Mouse (Mus musculus): ENCODE data around the gene Capn9. TPM values are rescaled to one million over a fixed set of nuclear protein-coding genes. Genes with fewer than 3 reads are reported as not detected.

The Capn9 gene
- polyA plus RNA-seq, 1 experiment from 2014 or later = 1.6 TPM

DNA sequence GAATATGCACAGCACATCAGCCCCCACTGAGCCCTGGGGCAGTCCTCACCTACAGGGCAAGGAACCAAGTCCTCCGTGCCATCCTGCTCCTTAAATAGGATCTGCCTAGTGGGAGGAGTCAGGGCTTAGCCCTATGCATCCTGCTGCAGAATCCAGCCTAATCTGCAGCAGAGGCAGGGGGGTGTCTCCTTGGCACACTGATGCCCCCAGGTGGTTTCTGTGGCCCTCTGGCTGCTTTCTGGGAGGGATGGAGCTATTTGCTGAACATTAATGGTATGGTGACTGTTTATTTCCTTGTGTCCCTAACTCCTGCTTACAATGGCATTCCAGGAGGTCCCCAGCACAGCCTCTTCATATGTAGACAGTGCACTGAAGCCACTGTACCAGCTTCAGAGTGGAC lies 27.7 kb upstream of the Capn9 start:
- H3K9me3 ChIP-seq = no peaks in the 10 kb centered on the region
- H3K9ac ChIP-seq = no peak overlapping the region
- H3K27me3 ChIP-seq (replicated peaks) = no peaks in the 10 kb centered on the region
- H3K4me3 ChIP-seq (replicated peaks) = no peak overlapping the region
- H3K4me1 ChIP-seq (replicated peaks) = no peaks in the 10 kb centered on the region
- H3K27ac ChIP-seq = no peak overlapping the region
- peaks cover 57% of the 10 kb centered on the region for H3K36me3 ChIP-seq
- ATAC-seq = no peak
- H3K4me2 ChIP-seq (replicated peaks) = no peak overlapping the region
- 76% methylated on average over 1 of the region's 1 CpGs for WGBS

DNA sequence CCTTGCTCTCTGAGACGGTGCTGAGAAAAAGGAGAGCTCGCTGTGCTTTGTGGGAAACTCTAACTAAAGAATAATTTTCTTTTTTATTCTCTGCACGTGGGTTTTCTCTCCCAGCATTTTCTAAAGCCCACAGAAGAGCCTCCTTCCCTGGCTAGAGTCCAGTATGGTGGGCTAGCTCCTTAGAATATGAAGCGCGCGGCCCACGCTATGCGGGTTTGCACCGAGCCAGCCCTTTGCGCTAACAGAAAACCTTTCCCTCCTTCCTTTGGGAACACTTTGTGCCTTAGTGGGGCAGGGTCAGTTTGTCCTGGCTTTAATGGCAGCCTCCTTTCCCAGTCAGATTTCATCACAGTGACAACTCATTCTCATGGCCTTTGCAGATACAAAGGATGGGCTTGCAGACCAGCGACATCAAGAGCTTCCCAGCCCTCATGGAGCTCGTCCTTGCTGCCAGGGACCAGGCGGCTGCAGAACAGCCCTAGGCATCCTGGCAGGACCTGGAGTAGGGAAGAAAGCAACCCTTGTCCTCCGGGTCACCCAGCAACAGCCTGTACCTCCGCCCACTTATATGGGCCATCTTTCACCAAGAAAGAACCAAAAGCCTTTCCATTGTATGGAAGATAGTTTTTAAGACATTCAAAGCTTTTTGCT lies 24.8 kb upstream of the Capn9 start:
- 95% methylated on average over 15 of the region's 15 CpGs for WGBS
- Histone ChIP-seq H3K36me3 (peaks cover 38% of the 10 kb centered on the region), H3K27me3 (replicated peaks) (no peaks in the 10 kb centered on the region), H3K4me1 (replicated peaks) (no peaks in the 10 kb centered on the region), H3K9me3 (no peaks in the 10 kb centered on the region), H3K9ac (no peak overlapping the region), H3K4me3 (replicated peaks) (no peak overlapping the region), H3K27ac (no peak overlapping the region), H3K4me2 (replicated peaks) (no peak overlapping the region)
- ATAC-seq = no peak

DNA sequence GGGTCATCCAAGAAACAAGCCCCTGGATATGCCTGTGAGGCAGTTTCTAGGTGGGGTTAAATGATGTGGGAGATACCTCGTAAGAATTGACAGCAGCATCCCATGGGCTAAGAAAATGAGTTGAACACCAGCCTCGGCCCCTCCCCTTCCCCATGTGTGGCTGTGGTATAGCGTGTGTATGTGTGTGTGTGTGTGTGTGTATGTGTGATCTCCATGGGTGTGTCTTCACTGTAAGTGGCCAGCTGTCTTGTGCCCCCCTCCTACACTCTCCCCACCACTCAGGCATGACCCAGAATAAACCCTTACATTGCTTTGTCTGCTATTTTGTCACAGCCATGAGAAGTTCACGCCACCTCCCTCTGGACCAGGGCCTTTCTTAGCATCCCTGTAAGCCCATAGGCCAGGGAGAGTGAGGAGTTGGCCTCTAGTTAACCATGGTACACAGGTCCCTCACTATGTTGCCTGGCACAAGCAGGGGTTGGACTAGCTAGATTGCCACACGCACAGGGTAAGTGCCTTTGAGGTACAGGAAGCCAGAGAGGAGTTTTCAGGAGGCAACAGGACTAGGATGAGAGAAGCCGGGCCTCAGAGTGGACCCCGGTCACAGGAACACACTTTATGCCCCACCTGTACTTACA lies 20.7 kb upstream of the Capn9 start:
- H3K36me3 ChIP-seq = peaks cover 23% of the 10 kb centered on the region
- no peak overlapping the region for H3K4me2 ChIP-seq (replicated peaks)
- H3K4me1 ChIP-seq (replicated peaks) = no peaks in the 10 kb centered on the region
- H3K4me3 ChIP-seq (replicated peaks) = no peak overlapping the region
- H3K27me3 ChIP-seq (replicated peaks) = no peaks in the 10 kb centered on the region
- WGBS = 89% methylated on average over 7 of the region's 7 CpGs
- no peak overlapping the region for H3K9ac ChIP-seq
- H3K9me3 ChIP-seq = no peaks in the 10 kb centered on the region
- ATAC-seq = no peak
- no peak overlapping the region for H3K27ac ChIP-seq

DNA sequence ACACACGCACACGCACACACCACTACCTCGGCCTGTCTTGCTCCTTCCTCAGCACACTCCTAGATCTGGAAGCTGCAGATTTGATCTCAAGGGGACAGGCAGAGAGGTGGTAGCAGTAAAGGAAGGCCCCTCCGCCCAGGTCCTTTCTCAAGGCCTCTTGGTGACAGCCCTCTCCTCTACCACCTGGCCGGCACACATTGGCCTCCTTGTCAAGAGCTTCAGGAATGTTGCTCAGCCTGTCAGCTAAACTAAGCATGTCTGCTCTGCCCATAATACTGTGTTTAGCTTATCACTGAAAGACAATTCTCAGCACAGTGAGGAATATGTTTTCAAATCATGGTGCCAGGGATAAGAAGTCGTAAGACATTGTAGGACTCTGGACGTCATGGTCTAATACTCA lies 19.7 kb upstream of the Capn9 start:
- ATAC-seq = no peak
- H3K27me3 ChIP-seq (replicated peaks) = no peaks in the 10 kb centered on the region
- no peaks in the 10 kb centered on the region for H3K4me1 ChIP-seq (replicated peaks)
- no peaks in the 10 kb centered on the region for H3K9me3 ChIP-seq
- 76% methylated on average over 7 of the region's 7 CpGs for WGBS
- H3K4me2 ChIP-seq (replicated peaks) = no peak overlapping the region
- no peak overlapping the region for H3K9ac ChIP-seq
- no peak overlapping the region for H3K27ac ChIP-seq
- H3K4me3 ChIP-seq (replicated peaks) = no peak overlapping the region
- H3K36me3 ChIP-seq = peaks cover 14% of the 10 kb centered on the region

DNA sequence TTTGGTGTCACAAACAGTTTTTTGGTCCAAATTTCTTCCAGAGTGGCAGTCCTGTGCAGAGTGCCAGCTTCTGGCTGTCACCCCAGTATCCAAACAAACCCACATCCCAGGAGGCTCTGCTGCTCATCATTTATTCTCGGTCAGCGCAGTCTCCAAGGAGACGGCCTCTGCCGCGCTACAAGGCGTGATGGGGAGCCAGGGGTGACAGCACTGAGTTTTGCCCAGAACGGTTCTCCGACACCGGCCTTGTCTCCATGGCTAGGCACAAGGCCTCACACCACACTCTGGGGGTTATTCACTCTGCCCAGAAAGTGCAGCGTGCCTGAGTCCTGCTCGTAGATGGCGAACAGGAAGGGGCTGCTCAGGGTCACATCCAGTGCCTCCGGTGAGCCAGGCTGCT lies 19.3 kb upstream of the Capn9 start:
- WGBS = 83% methylated on average over 13 of the region's 13 CpGs
- no peaks in the 10 kb centered on the region for H3K9me3 ChIP-seq
- no peak for ATAC-seq
- H3K9ac ChIP-seq = no peak overlapping the region
- H3K4me1 ChIP-seq (replicated peaks) = no peaks in the 10 kb centered on the region
- no peak overlapping the region for H3K4me2 ChIP-seq (replicated peaks)
- no peak overlapping the region for H3K27ac ChIP-seq
- H3K4me3 ChIP-seq (replicated peaks) = no peak overlapping the region
- H3K27me3 ChIP-seq (replicated peaks) = no peaks in the 10 kb centered on the region
- H3K36me3 ChIP-seq = peaks cover 10% of the 10 kb centered on the region

- no peaks in the 10 kb centered on the region for H3K9me3 ChIP-seq
- H3K4me1 ChIP-seq (replicated peaks) = no peaks in the 10 kb centered on the region
- ATAC-seq = no peak
- H3K4me2 ChIP-seq (replicated peaks) = no peak overlapping the region; the same call in 1 of the 2 replicates
- 0 out of 2 replicates have a peak overlapping the region, but pooled peaks have one; percentile 48 for H3K27ac ChIP-seq
- H3K4me3 ChIP-seq (replicated peaks) = no peak overlapping the region; the same call in 1 of the 2 replicates
- no peaks in the 10 kb centered on the region for H3K27me3 ChIP-seq (replicated peaks)
- no peak overlapping the region for H3K9ac ChIP-seq
- 62% methylated on average over 5 of the region's 5 CpGs for WGBS
- peaks cover 2% of the 10 kb centered on the region; the same call in 1 of the 2 replicates for H3K36me3 ChIP-seq
Observed at GRCm38 (mm10) chr8:124557476-124557875, 18.4 kb upstream of the Capn9 start.

DNA sequence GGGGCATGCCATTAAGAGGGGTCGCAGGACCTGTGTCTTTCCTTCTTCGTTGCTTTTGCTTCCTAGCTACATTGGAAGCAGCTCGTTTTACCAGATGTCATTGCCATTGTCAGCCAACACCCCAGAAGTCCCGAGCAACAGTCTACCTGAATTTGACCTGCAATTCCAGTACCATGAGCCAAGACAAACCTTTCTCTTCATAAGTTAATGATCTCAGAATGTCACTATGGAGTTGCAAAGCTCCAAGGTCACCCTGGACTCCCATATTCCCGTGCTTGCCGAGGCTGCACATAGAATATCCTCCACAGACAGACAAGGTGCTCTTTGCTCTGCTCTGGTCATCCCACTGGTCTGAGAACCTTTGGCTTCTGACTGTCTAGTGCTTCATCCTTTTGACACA lies 8.8 kb upstream of the Capn9 start:
- no peaks in the 10 kb centered on the region for H3K27me3 ChIP-seq (replicated peaks)
- 74% methylated on average over 6 of the region's 6 CpGs for WGBS
- no peak for ATAC-seq
- no peak overlapping the region for H3K4me3 ChIP-seq (replicated peaks)
- H3K4me1 ChIP-seq (replicated peaks) = peaks cover 17% of the 10 kb centered on the region
- H3K4me2 ChIP-seq (replicated peaks) = no peak overlapping the region
- no peaks in the 10 kb centered on the region for H3K36me3 ChIP-seq
- no peak overlapping the region for H3K9ac ChIP-seq
- no peak overlapping the region for H3K27ac ChIP-seq
- no peaks in the 10 kb centered on the region for H3K9me3 ChIP-seq

DNA sequence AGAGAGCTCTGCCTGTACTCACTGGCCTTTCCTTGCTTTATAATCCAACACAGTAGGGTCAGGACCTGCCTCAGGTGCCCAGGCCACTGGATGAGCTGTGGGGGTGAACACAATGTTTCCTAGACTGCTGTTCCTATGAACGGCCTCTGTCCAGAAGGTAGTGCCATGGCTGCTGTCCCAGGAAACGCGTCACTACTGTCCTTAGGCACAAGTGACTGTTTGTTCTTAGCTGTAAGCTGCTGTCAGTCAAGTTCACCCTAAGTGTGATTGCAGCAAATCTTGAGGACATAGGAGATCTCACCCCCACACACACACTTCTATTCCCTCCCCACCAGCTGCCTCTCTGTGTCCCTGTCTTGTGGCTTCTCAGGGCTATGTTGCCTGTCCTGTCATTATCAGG lies 8.3 kb upstream of the Capn9 start:
- no peak for ATAC-seq
- H3K9ac ChIP-seq = no peak overlapping the region
- no peak overlapping the region for H3K4me3 ChIP-seq (replicated peaks)
- H3K27me3 ChIP-seq (replicated peaks) = no peaks in the 10 kb centered on the region
- H3K36me3 ChIP-seq = no peaks in the 10 kb centered on the region
- no peaks in the 10 kb centered on the region for H3K9me3 ChIP-seq
- H3K4me1 ChIP-seq (replicated peaks) = peaks cover 17% of the 10 kb centered on the region
- no peak overlapping the region for H3K27ac ChIP-seq
- WGBS = 83% methylated on average over 3 of the region's 3 CpGs
- no peak overlapping the region for H3K4me2 ChIP-seq (replicated peaks)

- peaks cover 25% of the 10 kb centered on the region for H3K4me1 ChIP-seq (replicated peaks)
- no peaks in the 10 kb centered on the region for H3K9me3 ChIP-seq
- ATAC-seq = no peak
- no peaks in the 10 kb centered on the region for H3K27me3 ChIP-seq (replicated peaks)
- H3K36me3 ChIP-seq = no peaks in the 10 kb centered on the region
- no peak overlapping the region for H3K4me3 ChIP-seq (replicated peaks)
- WGBS = 70% methylated on average over 2 of the region's 2 CpGs
- H3K27ac ChIP-seq = no peak overlapping the region
- H3K9ac ChIP-seq = no peak overlapping the region
- no peak overlapping the region for H3K4me2 ChIP-seq (replicated peaks)
Observed at GRCm38 (mm10) chr8:124569100-124569499, 6.8 kb upstream of the Capn9 start.

DNA sequence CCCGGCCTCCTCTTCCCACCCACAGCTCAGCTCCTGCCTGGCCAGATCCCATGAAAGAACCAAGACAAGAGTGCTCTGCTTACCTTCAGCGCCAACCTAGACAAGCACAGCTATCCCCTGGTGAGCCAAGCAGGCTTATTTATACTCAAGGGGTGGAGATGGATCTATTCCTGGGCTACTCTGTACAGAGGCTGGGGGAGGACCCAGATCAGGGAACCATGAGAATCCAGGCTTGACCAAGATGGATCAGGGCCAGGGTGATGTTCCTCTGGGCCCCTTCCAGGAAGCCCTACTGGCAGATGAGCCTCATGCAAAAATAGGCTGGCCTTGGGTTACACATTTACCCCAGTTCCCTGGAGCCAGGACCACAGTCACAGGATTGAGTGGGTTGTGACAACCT lies 6.3 kb upstream of the Capn9 start, which contains the start of gene Agt:
Gene Agt (minus strand): TSS at position 114 of the 400 bp plus-strand sequence.
- Histone ChIP-seq H3K27me3 (replicated peaks) (no peaks in the 10 kb centered on the region), H3K27ac (peak within 1 kb of the TSS; percentile 77; the same call in 1 of the 2 replicates), H3K9me3 (no peaks in the 10 kb centered on the region), H3K36me3 (no peaks in the 10 kb centered on the region), H3K4me3 (replicated peaks) (no peak within 1 kb of the TSS), H3K4me1 (replicated peaks) (peaks cover 25% of the 10 kb centered on the region), H3K9ac (no peak within 1 kb of the TSS), H3K4me2 (replicated peaks) (no peak within 1 kb of the TSS)
- 64% methylated on average over 2 of the region's 2 CpGs for WGBS
- ATAC-seq = no peak

GRCm38 (mm10) chr8:124571732-124572429 lies 4.0 kb upstream of the Capn9 start:
- H3K4me2 ChIP-seq (replicated peaks) = no peak overlapping the region
- H3K9ac ChIP-seq = no peak overlapping the region
- ATAC-seq = peak; percentile 44; the same call in 1 of the 2 replicates
- no peak overlapping the region for H3K4me3 ChIP-seq (replicated peaks)
- WGBS = 53% methylated on average over 8 of the region's 8 CpGs
- no peaks in the 10 kb centered on the region for H3K27me3 ChIP-seq (replicated peaks)
- H3K36me3 ChIP-seq = no peaks in the 10 kb centered on the region
- peaks cover 25% of the 10 kb centered on the region for H3K4me1 ChIP-seq (replicated peaks)
- H3K9me3 ChIP-seq = no peaks in the 10 kb centered on the region
- peak overlapping the region; percentile 77 for H3K27ac ChIP-seq

DNA sequence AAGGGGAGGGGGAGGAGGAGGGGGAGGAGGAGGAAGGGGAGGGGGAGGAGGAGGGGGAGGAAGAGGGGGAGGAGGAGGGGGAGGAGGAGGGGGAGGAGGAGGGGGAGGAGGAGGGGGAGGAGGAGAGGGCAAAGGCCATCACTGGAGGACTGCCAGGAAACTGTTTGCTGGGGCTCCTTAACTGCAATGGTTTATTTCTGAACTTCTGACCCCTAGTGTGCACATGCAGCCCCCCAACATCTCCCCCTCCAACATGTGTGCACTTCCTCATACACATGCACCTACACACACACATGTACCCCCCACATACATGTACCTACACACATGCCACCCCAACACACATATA lies 3.5 kb upstream of the Capn9 start:
- no peaks in the 10 kb centered on the region for H3K27me3 ChIP-seq (replicated peaks)
- no peaks in the 10 kb centered on the region for H3K9me3 ChIP-seq
- no peak overlapping the region for H3K9ac ChIP-seq
- peak overlapping the region; percentile 44; the same call in 1 of the 2 replicates for H3K27ac ChIP-seq
- no peaks in the 10 kb centered on the region for H3K36me3 ChIP-seq
- H3K4me3 ChIP-seq (replicated peaks) = no peak overlapping the region
- ATAC-seq = no peak
- H3K4me1 ChIP-seq (replicated peaks) = peaks cover 25% of the 10 kb centered on the region
- no peak overlapping the region for H3K4me2 ChIP-seq (replicated peaks)
